Comparison of ENCODE assay signal across 10 mouse cellular contexts in genomic region chr11:110028913-110029695, GRCm38 (mm10). TPM values are rescaled to one million over a fixed set of nuclear protein-coding genes. Genes with fewer than 3 reads are reported as not detected.
DNase-seq lines count a peak whose midpoint lies in the region; ATAC-seq and TF ChIP-seq lines count a peak whose summit lies in the region.
"Had no signal": no experiment of that assay in that cellular context is flagged by ENCODE, and none has a peak within 500 bp of the region (broad histone marks: within the 10 kb centered on the region; RNA-seq: fewer than 3 reads in every experiment).

No protein-coding gene starts in this region.

- ATAC-seq in intestine, postnatal 0 days = peak; percentile 36; the same call in 1 of the 2 replicates
- peak; percentile 91 for ATAC-seq in liver, postnatal 0 days
- no peak for ATAC-seq in frontal cortex, adult (ENCODE audit: low TSS enrichment)
- ATAC-seq: activated CD4-positive, CD25-positive, alpha-beta regulatory T cell, adult 4 months had no signal

- H3K27me3 ChIP-seq in intestine, postnatal 0 days (replicated peaks; ENCODE audit: control insufficient read depth, insufficient read depth, low read length) = no peaks in the 10 kb centered on the region
- no peaks in the 10 kb centered on the region for H3K27me3 ChIP-seq in liver, postnatal 0 days (ENCODE audit: insufficient read depth, low read length)

- no peak overlapping the region for H3K4me2 ChIP-seq in intestine, postnatal 0 days (replicated peaks; ENCODE audit: low read depth)
- no peak overlapping the region for H3K4me2 ChIP-seq in liver, postnatal 0 days (ENCODE audit: low read depth, low read length)

- no peaks in the 10 kb centered on the region for H3K4me1 ChIP-seq in intestine, postnatal 0 days (replicated peaks; ENCODE audit: control insufficient read depth, insufficient read depth, low read length)
- peaks cover 4% of the 10 kb centered on the region for H3K4me1 ChIP-seq in liver, postnatal 0 days (ENCODE audit: insufficient read depth)

- intact Hi-C loops in left cerebral cortex, adult 2 months (cut with DNase I) = no loop called here

- WGBS in intestine, postnatal 0 days = 18% methylated on average over 7 of the region's 7 CpGs
- WGBS in liver, postnatal 0 days (ENCODE audit: insufficient replicate concordance) = 29% methylated on average over 7 of the region's 7 CpGs

- no peak overlapping the region for H3K27ac ChIP-seq in intestine, postnatal 0 days (ENCODE audit: low read depth, low read length)
- peak overlapping the region; percentile 85 for H3K27ac ChIP-seq in liver, postnatal 0 days (ENCODE audit: low read depth)
- no peak overlapping the region for H3K27ac ChIP-seq in left cerebral cortex, adult 2 months

- no peak overlapping the region for H3K4me3 ChIP-seq in intestine, postnatal 0 days (ENCODE audit: low read depth, low read length)
- no peak overlapping the region for H3K4me3 ChIP-seq in liver, postnatal 0 days (ENCODE audit: low read depth, low read length)
- H3K4me3 ChIP-seq in left cerebral cortex, adult 2 months = no peak overlapping the region
- H3K4me3 ChIP-seq: erythroblast, embryonic 14.5 days had no signal

- no peak overlapping the region for H3K9ac ChIP-seq in intestine, postnatal 0 days (ENCODE audit: low read depth, low read length)
- no peak overlapping the region; the same call in 1 of the 2 replicates for H3K9ac ChIP-seq in liver, postnatal 0 days (replicated peaks)

- no peak for TF ChIP-seq CTCF in intestine, postnatal 0 days (IDR thresholded peaks at IDR 0.05; ENCODE audit: low read depth)
- no peak for TF ChIP-seq CTCF in liver, postnatal 0 days (IDR thresholded peaks at IDR 0.05; ENCODE audit: low read depth)
- TF ChIP-seq CTCF in left cerebral cortex, adult 2 months (IDR thresholded peaks at IDR 0.05) = no peak

- 0 out of 2 replicates have a peak, but pooled peaks have one; percentile 55 for TF ChIP-seq EP300 in liver, postnatal 0 days (IDR thresholded peaks at IDR 0.05; ENCODE audit: low read depth)

- DNase-seq in adrenal gland, adult (ENCODE audit: inconsistent age in 2 of 2, low spot score in 1 of 2) = peak; percentile 19 to 22
- DNase-seq in adrenal gland, adult 8-10 months = no peak
- peak; percentile 11 for DNase-seq in adrenal gland, postnatal 14 days
- DNase-seq in liver, postnatal 0 days = peak; percentile 48
- no peak for DNase-seq in left cerebral cortex, adult 2 months (ENCODE audit: extremely low spot score in 1 of 2, low spot score in 2 of 2)
- no peak for DNase-seq in frontal cortex, postnatal 10 days (ENCODE audit: low spot score in 2 of 2)

- H3K9me3 ChIP-seq in intestine, postnatal 0 days (ENCODE audit: control insufficient read depth) = no peaks in the 10 kb centered on the region
- no peaks in the 10 kb centered on the region for H3K9me3 ChIP-seq in liver, postnatal 0 days (ENCODE audit: low read length)

- no peaks in the 10 kb centered on the region for H3K36me3 ChIP-seq in intestine, postnatal 0 days (ENCODE audit: control insufficient read depth, insufficient read depth)
- H3K36me3 ChIP-seq in liver, postnatal 0 days (replicated peaks; ENCODE audit: insufficient read depth, low read length) = peaks cover 7% of the 10 kb centered on the region

RNA-seq across cellular contexts. Expression of gene Abca8b, which starts 33.5 kb away (rescaled TPM):
- total RNA-seq in adrenal gland, adult 8-10 months (2022) = 10 to 100 TPM in 2 of 4 experiments, 1 to 10 TPM in 2; 7.6 to 19.8 (median 11.6) TPM
- 6.8 and 10.5 TPM in 2 replicates for total RNA-seq in adrenal gland, postnatal 14 days (2021)
- 0.26 and 0.30 TPM in 2 replicates for polyA plus RNA-seq in intestine, postnatal 0 days (2015; fragmentation: Nextera tagmentation; extraction: Ambion mirVana)
- 8.6 and 10.8 TPM in 2 replicates for polyA plus RNA-seq in liver, postnatal 0 days (2015; fragmentation: Nextera tagmentation; extraction: Ambion mirVana)
- total RNA-seq in left cerebral cortex, adult 2 months (2021) = 10 to 100 TPM; 12.1 to 12.2 TPM
- polyA plus RNA-seq: activated CD4-positive, CD25-positive, alpha-beta regulatory T cell, adult 4 months; erythroblast, embryonic 14.5 days had no signal

Comparison
In these comparisons a context has a peak if more than half of its experiments do, and no peak if none do; other contexts are left out.
1. DNase-seq: peak in adrenal gland, adult (2 of 2), adrenal gland, postnatal 14 days (single experiment) and liver, postnatal 0 days (single experiment); none in adrenal gland, adult 8-10 months (single experiment), left cerebral cortex, adult 2 months (0 of 2) and frontal cortex, postnatal 10 days (0 of 2).